24 mouse cellular contexts compared by ENCODE assay signal in the genomic region with DNA sequence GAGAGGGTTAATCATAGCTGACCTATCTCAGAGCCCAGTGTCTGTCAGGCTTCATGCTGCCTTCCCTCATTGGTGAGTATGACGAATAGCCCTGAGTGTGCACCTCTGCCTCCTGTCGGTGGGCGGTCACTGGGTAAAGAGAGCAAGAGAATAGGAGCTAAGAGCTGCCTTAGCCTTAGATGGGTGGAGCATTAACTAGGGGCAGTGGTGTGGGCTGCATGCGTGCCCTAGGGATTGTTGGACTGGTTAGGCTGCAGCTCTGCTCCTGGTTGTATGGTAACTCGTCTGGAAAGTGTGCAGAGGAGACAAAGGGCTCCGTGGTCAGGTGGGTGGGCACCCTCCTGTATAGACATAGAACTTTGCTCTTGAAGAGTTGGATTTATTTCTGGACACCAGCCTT.
"Had no signal": no experiment of that assay in that cellular context is flagged by ENCODE, and none has a peak within 500 bp of the region (broad histone marks: within the 10 kb centered on the region; RNA-seq: fewer than 3 reads in every experiment).

No protein-coding gene starts in this region.

- H3K9me3 ChIP-seq: forebrain, embryonic 15.5 days; heart, embryonic 13.5 days; heart, embryonic 15.5 days; hindbrain, embryonic 13.5 days; hindbrain, embryonic 15.5 days; limb, embryonic 13.5 days; limb, embryonic 15.5 days; liver, embryonic 12.5 days had no signal

- H3K36me3 ChIP-seq: forebrain, embryonic 15.5 days; heart, embryonic 15.5 days; hindbrain, embryonic 15.5 days had no signal

- H3K4me2 ChIP-seq: forebrain, embryonic 15.5 days; heart, embryonic 11.5 days; heart, embryonic 13.5 days; heart, embryonic 15.5 days; hindbrain, embryonic 13.5 days; hindbrain, embryonic 15.5 days; limb, embryonic 13.5 days; limb, embryonic 15.5 days; liver, embryonic 12.5 days had no signal

- H3K9ac ChIP-seq: forebrain, embryonic 15.5 days; forebrain, postnatal 0 days; heart, embryonic 13.5 days; heart, embryonic 15.5 days; hindbrain, embryonic 13.5 days; hindbrain, embryonic 15.5 days; limb, embryonic 13.5 days; limb, embryonic 15.5 days; liver, embryonic 12.5 days; liver, embryonic 14.5 days had no signal

- H3K27me3 ChIP-seq: forebrain, embryonic 15.5 days; heart, embryonic 13.5 days; heart, embryonic 15.5 days; hindbrain, embryonic 13.5 days; hindbrain, embryonic 15.5 days; limb, embryonic 13.5 days; limb, embryonic 15.5 days; liver, embryonic 12.5 days had no signal

- H3K27ac ChIP-seq: forebrain, embryonic 15.5 days; heart, adult 2 months; heart, embryonic 13.5 days; heart, embryonic 15.5 days; hindbrain, embryonic 13.5 days; hindbrain, embryonic 15.5 days; hindbrain, postnatal 0 days; limb, embryonic 13.5 days; limb, embryonic 15.5 days; liver, embryonic 12.5 days; liver, embryonic 14.5 days had no signal

- H3K4me3 ChIP-seq: forebrain, embryonic 15.5 days; heart, adult 2 months; heart, embryonic 13.5 days; heart, embryonic 15.5 days; hindbrain, embryonic 13.5 days; hindbrain, embryonic 15.5 days; limb, embryonic 13.5 days; limb, embryonic 15.5 days; liver, embryonic 12.5 days had no signal

- H3K4me1 ChIP-seq: forebrain, embryonic 15.5 days; hindbrain, embryonic 15.5 days; limb, embryonic 13.5 days; limb, embryonic 15.5 days had no signal

- ATAC-seq: forebrain, embryonic 15.5 days; forebrain, postnatal 0 days; hindbrain, postnatal 0 days; intestine, embryonic 16.5 days; liver, embryonic 12.5 days had no signal

- DNase-seq: forebrain, postnatal 0 days; gastrocnemius, postnatal 14 days; gastrocnemius, postnatal 36 days; heart, adult 11 months; heart, adult 2 months; heart, postnatal 14 days; heart, postnatal 36 days; kidney, adult 9 months; kidney, postnatal 14 days; layer of hippocampus, adult 9-11 months; layer of hippocampus, postnatal 36 days; left cerebral cortex, postnatal 4 days had no signal
